8 mouse cellular contexts compared by ENCODE assay signal in the genomic region with DNA sequence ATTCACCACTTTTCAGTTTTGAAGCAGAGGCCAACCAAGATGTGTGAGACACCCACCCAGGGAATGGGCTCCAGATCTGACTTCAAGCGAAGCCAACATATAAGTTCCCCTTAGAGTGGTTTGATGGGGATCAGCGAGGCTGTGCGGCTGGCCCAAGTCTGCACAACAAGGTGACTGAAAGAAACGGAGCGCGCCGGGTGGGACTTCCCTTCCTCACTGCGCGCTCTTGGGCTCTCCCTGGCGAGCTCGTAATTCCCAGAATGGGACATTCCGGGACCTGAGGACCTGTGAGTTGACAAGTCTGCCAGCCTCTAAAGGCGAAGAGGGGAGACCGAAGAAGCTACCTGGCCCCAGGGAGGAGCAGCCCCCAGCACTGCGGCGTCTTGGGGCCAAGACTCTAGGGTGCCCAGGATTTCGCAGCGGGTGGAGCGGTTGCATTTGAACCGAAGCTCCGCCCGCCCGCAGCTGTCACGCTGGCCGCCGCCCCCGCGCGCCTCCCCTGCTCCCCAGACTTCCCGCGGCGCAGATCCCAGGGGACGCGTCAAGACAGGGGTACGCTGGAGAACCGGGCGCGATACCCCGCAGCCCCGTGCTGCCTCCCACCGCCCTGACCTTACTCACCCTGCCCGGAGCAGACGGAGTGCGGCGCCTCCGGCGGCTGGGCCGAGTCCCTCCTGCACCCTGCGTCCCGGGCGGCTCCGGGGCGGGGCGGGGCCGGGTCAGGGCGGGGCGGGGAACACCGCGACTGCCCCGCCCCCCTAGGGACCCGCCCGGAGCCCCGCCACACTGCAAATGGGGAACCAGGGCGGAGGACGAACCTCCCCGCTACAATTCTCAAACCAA. TPM values are rescaled to one million over a fixed set of nuclear protein-coding genes. Genes with fewer than 3 reads are reported as not detected.
DNase-seq lines count a peak whose midpoint lies in the region; ATAC-seq and TF ChIP-seq lines count a peak whose summit lies in the region.

A gene (minus strand): TSS at position 440 of the 843 bp plus-strand sequence.

- H3K27ac ChIP-seq in hindbrain, embryonic 16.5 days (ENCODE audit: low read depth, low read length): no peak within 1 kb of the TSS
- peak within 1 kb of the TSS; percentile 12; the same call in 1 of the 2 replicates for H3K27ac ChIP-seq in limb, embryonic 12.5 days
- H3K27ac ChIP-seq in midbrain, embryonic 14.5 days (replicated peaks; ENCODE audit: low read depth, low read length): no peak within 1 kb of the TSS

- no peaks in the 10 kb centered on the region for H3K9me3 ChIP-seq in hindbrain, embryonic 16.5 days (ENCODE audit: control insufficient read depth, low read length)
- H3K9me3 ChIP-seq in limb, embryonic 12.5 days: no peaks in the 10 kb centered on the region
- H3K9me3 ChIP-seq in midbrain, embryonic 14.5 days (ENCODE audit: control insufficient read depth, low read length): no peaks in the 10 kb centered on the region

- peaks cover 13% of the 10 kb centered on the region for H3K27me3 ChIP-seq in hindbrain, embryonic 16.5 days (replicated peaks; ENCODE audit: control insufficient read depth, insufficient read depth, low read length)
- H3K27me3 ChIP-seq in limb, embryonic 12.5 days: peaks cover 61% of the 10 kb centered on the region
- H3K27me3 ChIP-seq in midbrain, embryonic 14.5 days (ENCODE audit: control insufficient read depth, insufficient read depth, low read length): peaks cover 42% of the 10 kb centered on the region

- H3K36me3 ChIP-seq in hindbrain, embryonic 16.5 days (ENCODE audit: control insufficient read depth, insufficient read depth, low read length): no peaks in the 10 kb centered on the region
- no peaks in the 10 kb centered on the region for H3K36me3 ChIP-seq in limb, embryonic 12.5 days
- no peaks in the 10 kb centered on the region for H3K36me3 ChIP-seq in midbrain, embryonic 14.5 days (ENCODE audit: control insufficient read depth, insufficient read depth, low read length)

- H3K4me3 ChIP-seq in hindbrain, embryonic 16.5 days (ENCODE audit: low read length): peak within 1 kb of the TSS; percentile 63
- H3K4me3 ChIP-seq in limb, embryonic 12.5 days (replicated peaks): peak within 1 kb of the TSS; percentile 68
- H3K4me3 ChIP-seq in midbrain, embryonic 14.5 days (replicated peaks; ENCODE audit: low read depth, low read length): peak within 1 kb of the TSS; percentile 55

- H3K4me2 ChIP-seq in hindbrain, embryonic 16.5 days (ENCODE audit: low read length): peak within 1 kb of the TSS; percentile 98
- H3K4me2 ChIP-seq in limb, embryonic 12.5 days: peak within 1 kb of the TSS; percentile 100
- H3K4me2 ChIP-seq in midbrain, embryonic 14.5 days (ENCODE audit: low read length): peak within 1 kb of the TSS; percentile 97

- DNase-seq in Muller cell, postnatal 12 days (ENCODE audit: inconsistent ontology term): peak; percentile 85
- peak; percentile 50 for DNase-seq in brain, embryonic 14.5 days (ENCODE audit: low read depth)
- DNase-seq in gastrocnemius, postnatal 10 days: peak; percentile 76
- DNase-seq in midbrain, embryonic 14.5 days: peak; percentile 63
- peak; percentile 78 to 87 for DNase-seq in spleen, adult 18-20 months

- peak; percentile 49 for ATAC-seq in hindbrain, embryonic 16.5 days
- ATAC-seq in limb, embryonic 12.5 days (ENCODE audit: insufficient number of reproducible peaks, insufficient read depth, low FRiP score, low TSS enrichment, low read depth): peak; percentile 54; the same call in 1 of the 2 replicates
- ATAC-seq in midbrain, embryonic 14.5 days (ENCODE audit: low FRiP score, low TSS enrichment): peak; percentile 70
- ATAC-seq in cerebellum, adult (ENCODE audit: insufficient number of reproducible peaks, low FRiP score, low TSS enrichment): no peak

- no peak for TF ChIP-seq POLR2A in brain, embryonic 14.5 days (IDR thresholded peaks at IDR 0.05; ENCODE audit: borderline replicate concordance, extremely low read depth, insufficient read depth, insufficient read length, poor library complexity, severe bottlenecking)

- no peak for TF ChIP-seq CTCF in brain, embryonic 14.5 days (IDR thresholded peaks at IDR 0.05; ENCODE audit: borderline replicate concordance, extremely low read depth, insufficient read depth, insufficient read length)

- under 1% methylated on average over 53 of the region's 66 CpGs for WGBS in hindbrain, embryonic 16.5 days
- under 1% methylated on average over 66 of the region's 66 CpGs for WGBS in limb, embryonic 12.5 days
- under 1% methylated on average over 66 of the region's 66 CpGs for WGBS in midbrain, embryonic 14.5 days

- peaks cover 18% of the 10 kb centered on the region for H3K4me1 ChIP-seq in hindbrain, embryonic 16.5 days (ENCODE audit: control insufficient read depth, insufficient read depth, low read depth, low read length)
- H3K4me1 ChIP-seq in limb, embryonic 12.5 days (replicated peaks): peaks cover 30% of the 10 kb centered on the region
- H3K4me1 ChIP-seq in midbrain, embryonic 14.5 days (ENCODE audit: control insufficient read depth, insufficient read depth, low read length): peaks cover 13% of the 10 kb centered on the region

- H3K9ac ChIP-seq in hindbrain, embryonic 16.5 days (ENCODE audit: low read depth, low read length): peak within 1 kb of the TSS; percentile 71
- peak within 1 kb of the TSS; percentile 66 for H3K9ac ChIP-seq in limb, embryonic 12.5 days (replicated peaks)
- H3K9ac ChIP-seq in midbrain, embryonic 14.5 days (replicated peaks; ENCODE audit: low read length): peak within 1 kb of the TSS; percentile 55

RNA-seq across cellular contexts. Expression of the gene that starts here (rescaled TPM):
- polyA plus RNA-seq in brain, embryonic 14.5 days (2012; rRNA removed): 0.34 and 0.44 TPM in 2 replicates
- 10 to 100 TPM in 1 of 2 experiments, 1 to 10 TPM in 1; 9.0 to 11.5 TPM for total RNA-seq in gastrocnemius, postnatal 10 days (2021)
- polyA plus RNA-seq in hindbrain, embryonic 16.5 days (2015; fragmentation: Nextera tagmentation; extraction: Ambion mirVana): 0.38 and 0.60 TPM in 2 replicates
- 0.54 and 0.61 TPM in 2 replicates for polyA plus RNA-seq in limb, embryonic 12.5 days (2016; fragmentation: Nextera tagmentation; extraction: Ambion mirVana)
- polyA plus RNA-seq in midbrain, embryonic 14.5 days (2014; fragmentation: Nextera tagmentation; extraction: Ambion mirVana): 0.04 TPM in 1 of 2 replicates, not detected in the other

Comparison
In these comparisons a context has a peak if more than half of its experiments do, and no peak if none do; other contexts are left out.
1. Peak in DNase-seq in brain, embryonic 14.5 days; RNA of the gene not detected or under 1 TPM.
2. Peak in ATAC-seq, H3K4me3 ChIP-seq, H3K9ac ChIP-seq and H3K4me2 ChIP-seq in hindbrain, embryonic 16.5 days; RNA of the gene not detected or under 1 TPM.
3. Peak in ATAC-seq, H3K4me3 ChIP-seq, H3K27ac ChIP-seq, H3K9ac ChIP-seq and H3K4me2 ChIP-seq in limb, embryonic 12.5 days; RNA of the gene not detected or under 1 TPM.
4. Peak in DNase-seq, ATAC-seq, H3K4me3 ChIP-seq, H3K9ac ChIP-seq and H3K4me2 ChIP-seq in midbrain, embryonic 14.5 days; RNA of the gene not detected or under 1 TPM.